14 mouse cellular contexts compared by ENCODE assay signal in genomic region chr16:5186234-5186633, GRCm38 (mm10). TPM values are rescaled to one million over a fixed set of nuclear protein-coding genes. Genes with fewer than 3 reads are reported as not detected.
DNase-seq lines count a peak whose midpoint lies in the region; ATAC-seq and TF ChIP-seq lines count a peak whose summit lies in the region.
"Had no signal": no experiment of that assay in that cellular context is flagged by ENCODE, and none has a peak within 500 bp of the region (broad histone marks: within the 10 kb centered on the region; RNA-seq: fewer than 3 reads in every experiment).

No protein-coding gene starts in this region.

- TF ChIP-seq POLR2A in heart, adult 2 months (IDR thresholded peaks at IDR 0.05; ENCODE audit: insufficient read depth, low read depth, low read length) = no peak
- no peak for TF ChIP-seq POLR2A in kidney, adult 2 months (IDR thresholded peaks at IDR 0.05; ENCODE audit: low read depth, low read length)

- H3K4me1 ChIP-seq in heart, adult 2 months (ENCODE audit: control insufficient read depth, insufficient read depth, low read length) = peaks cover 1% of the 10 kb centered on the region; the same call in 1 of the 2 replicates
- no peaks in the 10 kb centered on the region for H3K4me1 ChIP-seq in kidney, adult 2 months (ENCODE audit: control insufficient read depth, insufficient read depth, low read length)
- H3K4me1 ChIP-seq: embryonic facial prominence, embryonic 15.5 days had no signal

- DNase-seq in heart, adult 2 months = peak in 1 of 2 experiments; percentile 59
- no peak for DNase-seq in heart, postnatal 25 days (ENCODE audit: low spot score)
- peak; percentile 91 for DNase-seq in brain, adult 2 months (ENCODE audit: low read depth, low spot score)
- DNase-seq in cerebellum, postnatal 25 days = peak; percentile 75 to 76
- peak; percentile 43 for DNase-seq in heart, postnatal 4 days
- no peak for DNase-seq in kidney, adult 2 months
- DNase-seq in spleen, postnatal 10 days (ENCODE audit: low spot score in 2 of 2) = no peak
- DNase-seq: forebrain, postnatal 0 days; kidney, postnatal 10 days; liver; lung, postnatal 4 days had no signal

- no peaks in the 10 kb centered on the region for H3K36me3 ChIP-seq in heart, adult 2 months (ENCODE audit: control insufficient read depth, insufficient read depth, low read length)
- H3K36me3 ChIP-seq in kidney, adult 2 months (ENCODE audit: control insufficient read depth, insufficient read depth, low read length) = no peaks in the 10 kb centered on the region
- H3K36me3 ChIP-seq: embryonic facial prominence, embryonic 15.5 days had no signal

- no peaks in the 10 kb centered on the region for H3K27me3 ChIP-seq in heart, adult 2 months (ENCODE audit: control insufficient read depth, insufficient read depth, low read length)
- H3K27me3 ChIP-seq in kidney, adult 2 months (replicated peaks; ENCODE audit: control insufficient read depth, insufficient read depth, low read length) = no peaks in the 10 kb centered on the region
- H3K27me3 ChIP-seq: embryonic facial prominence, embryonic 15.5 days had no signal

- TF ChIP-seq EP300 in heart, adult 2 months (IDR thresholded peaks at IDR 0.05; ENCODE audit: insufficient read depth, low read depth, low read length) = 0 out of 2 replicates have a peak, but pooled peaks have one; percentile 60

- no peak overlapping the region for H3K4me3 ChIP-seq in heart, adult 2 months
- H3K4me3 ChIP-seq in kidney, adult 2 months (ENCODE audit: insufficient read depth, low read depth, low read length) = no peak overlapping the region
- H3K4me3 ChIP-seq: embryonic facial prominence, embryonic 15.5 days had no signal

- no peaks in the 10 kb centered on the region for H3K79me2 ChIP-seq in heart, adult 2 months (replicated peaks; ENCODE audit: control insufficient read depth, insufficient read depth, low read length)

- WGBS in heart, adult 2 months = 48% methylated on average over 7 of the region's 7 CpGs
- WGBS in kidney, adult 2 months = 66% methylated on average over 7 of the region's 7 CpGs

- intact Hi-C loops in heart, adult 2 months (cut with DNase I) = no loop called here
- intact Hi-C loops in heart, postnatal 25 days (cut with DNase I) = no loop called here

- peak overlapping the region; percentile 59 for H3K27ac ChIP-seq in heart, adult 2 months
- no peak overlapping the region for H3K27ac ChIP-seq in kidney, adult 2 months (ENCODE audit: insufficient read depth, low read depth, low read length)
- H3K27ac ChIP-seq: embryonic facial prominence, embryonic 15.5 days had no signal

- no peak overlapping the region for H3K9ac ChIP-seq in heart, adult 2 months (ENCODE audit: low read depth, low read length)
- H3K9ac ChIP-seq: embryonic facial prominence, embryonic 15.5 days; forebrain, postnatal 0 days had no signal

- TF ChIP-seq CTCF in heart, adult 2 months (IDR thresholded peaks at IDR 0.05) = no peak
- no peak for TF ChIP-seq CTCF in kidney, adult 2 months (conservative IDR thresholded peaks at IDR 0.05; ENCODE audit: insufficient read depth, insufficient read length, low read depth, low read length)

- ATAC-seq in inflammation-experienced regulatory T-cells, adult 6 months = no peak
- ATAC-seq: forebrain, postnatal 0 days; hindbrain, embryonic 16.5 days had no signal

RNA-seq across cellular contexts. Expression of gene Nagpa, which starts 17.6 kb away (rescaled TPM):
- total RNA-seq in heart, adult 2 months (2021) = 10 to 100 TPM; 11.3 to 15.7 TPM
- polyA plus RNA-seq in heart, adult 2 months (2012; rRNA removed) = 22.7 and 24.2 TPM in 2 replicates
- total RNA-seq in heart, postnatal 25 days (2021) = 10 to 100 TPM; 11.7 to 15.4 TPM
- 1 to 10 TPM; 6.1 to 7.9 TPM for total RNA-seq in heart, postnatal 4 days (2021)
- polyA plus RNA-seq in kidney, adult 2 months (2012; rRNA removed) = 29.4 and 30.5 TPM in 2 replicates
- 10 to 100 TPM; 10.4 to 18.7 (median 13.5) TPM for polyA plus RNA-seq in inflammation-experienced regulatory T-cells, adult 6 months (2017; shearing (Covaris generic))

RNA-seq across cellular contexts. Expression of gene AU021092, which starts 35.9 kb away (rescaled TPM):
- 10 to 100 TPM; 17.4 to 19.9 TPM for total RNA-seq in heart, adult 2 months (2021)
- polyA plus RNA-seq in heart, adult 2 months (2012; rRNA removed) = 12.1 and 12.5 TPM in 2 replicates
- total RNA-seq in heart, postnatal 25 days (2021) = 10 to 100 TPM; 19.3 to 22.8 TPM
- 10 to 100 TPM; 16.9 to 20.7 TPM for total RNA-seq in heart, postnatal 4 days (2021)
- 42.5 and 46.4 TPM in 2 replicates for polyA plus RNA-seq in kidney, adult 2 months (2012; rRNA removed)
- polyA plus RNA-seq in inflammation-experienced regulatory T-cells, adult 6 months (2017; shearing (Covaris generic)) = not detected

RNA-seq across cellular contexts. Expression of gene Sec14l5, which starts 39.3 kb away (rescaled TPM):
- total RNA-seq in heart, adult 2 months (2021) = under 1 TPM; 0.73 to 0.78 TPM
- 2.1 and 4.3 TPM in 2 replicates for polyA plus RNA-seq in heart, adult 2 months (2012; rRNA removed)
- under 1 TPM; 0.70 to 0.86 TPM for total RNA-seq in heart, postnatal 25 days (2021)
- total RNA-seq in heart, postnatal 4 days (2021) = under 1 TPM; 0.10 to 0.16 TPM
- polyA plus RNA-seq in kidney, adult 2 months (2012; rRNA removed) = 0.07 and 0.34 TPM in 2 replicates
- polyA plus RNA-seq in inflammation-experienced regulatory T-cells, adult 6 months (2017; shearing (Covaris generic)) = not detected

RNA-seq across cellular contexts. Expression of gene Alg1, which starts 47.2 kb away (rescaled TPM):
- 10 to 100 TPM; 12.0 to 12.5 TPM for total RNA-seq in heart, adult 2 months (2021)
- 34.0 and 37.1 TPM in 2 replicates for polyA plus RNA-seq in heart, adult 2 months (2012; rRNA removed)
- total RNA-seq in heart, postnatal 25 days (2021) = 10 to 100 TPM; 12.1 to 12.3 TPM
- 10 to 100 TPM; 15.8 to 17.5 TPM for total RNA-seq in heart, postnatal 4 days (2021)
- 71.1 and 81.7 TPM in 2 replicates for polyA plus RNA-seq in kidney, adult 2 months (2012; rRNA removed)
- polyA plus RNA-seq in inflammation-experienced regulatory T-cells, adult 6 months (2017; shearing (Covaris generic)) = 10 to 100 TPM; 12.5 to 26.5 (median 26.5) TPM

RNA-seq across cellular contexts. Expression of gene Ppl, which starts 54.0 kb away (rescaled TPM):
- total RNA-seq in heart, adult 2 months (2021) = 1 to 10 TPM; 4.5 to 9.4 TPM
- 2.0 and 2.5 TPM in 2 replicates for polyA plus RNA-seq in heart, adult 2 months (2012; rRNA removed)
- 1 to 10 TPM; 3.8 to 5.0 TPM for total RNA-seq in heart, postnatal 25 days (2021)
- total RNA-seq in heart, postnatal 4 days (2021) = 1 to 10 TPM; 2.4 to 2.5 TPM
- 3.3 and 3.9 TPM in 2 replicates for polyA plus RNA-seq in kidney, adult 2 months (2012; rRNA removed)
- under 1 TPM in 2 of 3 experiments, not detected in 1; 0.10 to 0.12 TPM for polyA plus RNA-seq in inflammation-experienced regulatory T-cells, adult 6 months (2017; shearing (Covaris generic))

Comparison
In these comparisons a context has a peak if more than half of its experiments do, and no peak if none do; other contexts are left out.
1. DNase-seq: peak in brain, adult 2 months (single experiment), cerebellum, postnatal 25 days (2 of 2) and heart, postnatal 4 days (single experiment); none in heart, postnatal 25 days (single experiment), kidney, adult 2 months (single experiment) and spleen, postnatal 10 days (0 of 2).